Mouse (Mus musculus): Measurements from ENCODE around the gene Rassf2. TPM values are rescaled to one million over a fixed set of nuclear protein-coding genes. Genes with fewer than 3 reads are reported as not detected.
A peak's percentile ranks its signal among the peaks of the same experiment; 100 is the strongest.

The Rassf2 gene
- polyA plus RNA-seq, 1 experiment from 2014 or later = 16.2 TPM

DNA sequence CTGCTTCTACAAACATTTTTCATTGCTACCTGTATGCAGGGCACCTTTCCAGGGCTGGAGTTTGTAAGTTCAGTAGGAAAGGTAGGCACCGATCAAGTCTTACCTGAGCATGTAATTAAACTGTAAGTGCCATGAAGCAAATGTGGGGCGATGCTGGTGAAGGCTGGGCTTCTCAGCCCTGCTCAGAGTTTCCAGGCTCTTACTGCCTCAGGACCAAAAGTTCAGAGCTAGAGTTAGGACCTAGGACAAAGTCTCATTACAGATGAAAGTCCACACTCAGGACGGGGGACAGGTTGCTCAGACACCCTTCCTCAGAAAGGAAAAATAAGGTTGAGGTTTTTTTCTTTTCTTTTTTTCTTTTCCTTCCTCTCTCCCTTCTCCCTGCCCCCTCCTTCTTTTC is 19.4 kb upstream of the Rassf2 start:
- Histone ChIP-seq H3K4me1 (no peaks in the 10 kb centered on the region; the same call in 1 of the 2 replicates), H3K36me3 (peaks cover 7% of the 10 kb centered on the region; the same call in 1 of the 2 replicates), H3K27ac (no peak overlapping the region), H3K9me3 (no peaks in the 10 kb centered on the region), H3K9ac (no peak overlapping the region), H3K4me3 (no peak overlapping the region), H3K27me3 (no peaks in the 10 kb centered on the region), H3K4me2 (no peak overlapping the region)
- no peak for ATAC-seq (ENCODE audit: insufficient number of reproducible peaks, low FRiP score, low TSS enrichment, low read depth)
- WGBS = 63% methylated on average over 3 of the region's 3 CpGs

GRCm38 (mm10) chr2:132048143-132048772 is 18.2 kb upstream of the Rassf2 start:
- Histone ChIP-seq H3K4me3 (no peak overlapping the region), H3K27me3 (no peaks in the 10 kb centered on the region), H3K9me3 (no peaks in the 10 kb centered on the region), H3K4me1 (peaks cover 8% of the 10 kb centered on the region), H3K27ac (no peak overlapping the region), H3K9ac (no peak overlapping the region), H3K4me2 (no peak overlapping the region), H3K36me3 (peaks cover 4% of the 10 kb centered on the region; the same call in 1 of the 2 replicates)
- ATAC-seq (ENCODE audit: insufficient number of reproducible peaks, low FRiP score, low TSS enrichment, low read depth) = no peak
- WGBS = 79% methylated on average over 11 of the region's 11 CpGs

- Histone ChIP-seq H3K4me1 (peaks cover 17% of the 10 kb centered on the region), H3K36me3 (no peaks in the 10 kb centered on the region), H3K4me2 (no peak overlapping the region), H3K9ac (no peak overlapping the region), H3K9me3 (no peaks in the 10 kb centered on the region), H3K4me3 (no peak overlapping the region), H3K27ac (no peak overlapping the region), H3K27me3 (no peaks in the 10 kb centered on the region)
- ATAC-seq (ENCODE audit: insufficient number of reproducible peaks, low FRiP score, low TSS enrichment, low read depth) = no peak
- WGBS = 74% methylated on average over 4 of the region's 4 CpGs
Observed at GRCm38 (mm10) chr2:132047364-132047763, 17.3 kb upstream of the Rassf2 start.

GRCm38 (mm10) chr2:132046659-132047058 is 16.6 kb upstream of the Rassf2 start:
- 94% methylated on average over 4 of the region's 4 CpGs for WGBS
- no peaks in the 10 kb centered on the region for H3K9me3 ChIP-seq
- no peak for ATAC-seq (ENCODE audit: insufficient number of reproducible peaks, low FRiP score, low TSS enrichment, low read depth)
- no peak overlapping the region for H3K27ac ChIP-seq
- no peak overlapping the region for H3K4me3 ChIP-seq
- H3K27me3 ChIP-seq = no peaks in the 10 kb centered on the region
- H3K4me1 ChIP-seq = peaks cover 23% of the 10 kb centered on the region
- H3K9ac ChIP-seq = no peak overlapping the region
- H3K4me2 ChIP-seq = no peak overlapping the region
- H3K36me3 ChIP-seq = no peaks in the 10 kb centered on the region

DNA sequence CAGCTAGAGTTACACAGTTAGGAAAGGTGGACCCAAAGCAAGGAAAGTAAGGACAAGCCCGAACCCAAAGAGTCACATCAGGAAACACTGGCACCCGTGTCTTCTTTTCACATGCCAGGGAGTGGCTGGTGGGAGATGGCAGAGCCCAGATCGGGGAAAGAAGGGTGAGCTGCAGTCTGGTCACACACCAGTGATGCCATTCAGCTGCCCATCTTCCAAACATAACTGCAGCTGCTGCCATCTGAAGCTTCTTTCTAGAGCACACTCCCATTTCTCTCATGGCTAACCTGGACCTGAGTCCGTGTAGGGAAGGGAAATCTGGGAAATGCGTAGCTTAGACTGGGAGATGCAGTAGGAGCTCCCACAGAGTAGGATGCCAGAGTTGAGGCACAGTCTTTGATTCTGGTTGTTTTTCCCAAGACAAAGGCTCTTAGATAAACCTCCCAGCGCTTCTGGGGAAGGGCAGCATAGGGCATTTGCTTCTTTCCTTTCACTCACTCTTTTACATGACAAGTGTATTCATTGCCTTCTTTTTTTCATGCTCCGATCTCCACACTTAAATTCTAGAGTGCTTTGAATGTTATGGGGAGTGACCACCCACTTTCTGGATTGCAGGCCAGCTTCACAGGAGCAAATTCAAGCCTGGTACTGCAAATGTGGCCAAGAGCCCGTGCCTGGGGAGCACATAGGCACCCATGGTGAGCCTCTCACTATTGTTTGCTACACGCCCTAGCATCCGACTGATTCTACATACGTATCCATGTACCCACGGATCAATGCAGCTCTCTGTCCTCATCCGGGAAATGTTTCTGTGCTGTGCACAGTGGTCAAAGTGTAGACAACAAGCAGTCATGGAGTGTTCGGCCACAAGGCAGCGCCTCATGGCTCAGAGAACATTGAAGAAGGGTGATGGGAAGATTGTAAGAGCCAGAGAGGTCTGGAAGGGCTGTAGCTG is 14.5 kb upstream of the Rassf2 start:
- Histone ChIP-seq H3K36me3 (no peaks in the 10 kb centered on the region), H3K4me3 (no peak overlapping the region), H3K27me3 (no peaks in the 10 kb centered on the region), H3K9ac (no peak overlapping the region), H3K9me3 (no peaks in the 10 kb centered on the region; the same call in 1 of the 2 replicates), H3K27ac (no peak overlapping the region), H3K4me2 (no peak overlapping the region), H3K4me1 (peaks cover 23% of the 10 kb centered on the region)
- 83% methylated on average over 15 of the region's 15 CpGs for WGBS
- no peak for ATAC-seq (ENCODE audit: insufficient number of reproducible peaks, low FRiP score, low TSS enrichment, low read depth)

GRCm38 (mm10) chr2:132043101-132043621 is 13.1 kb upstream of the Rassf2 start:
- Histone ChIP-seq H3K27me3 (no peaks in the 10 kb centered on the region), H3K4me3 (no peak overlapping the region), H3K36me3 (no peaks in the 10 kb centered on the region), H3K9me3 (no peaks in the 10 kb centered on the region; the same call in 1 of the 2 replicates), H3K9ac (no peak overlapping the region), H3K27ac (peak overlapping the region; percentile 86), H3K4me1 (peaks cover 23% of the 10 kb centered on the region), H3K4me2 (peak overlapping the region; percentile 36)
- WGBS = 23% methylated on average over 13 of the region's 13 CpGs
- peak; percentile 95 for ATAC-seq (ENCODE audit: insufficient number of reproducible peaks, low FRiP score, low TSS enrichment, low read depth)

- no peak overlapping the region for H3K4me3 ChIP-seq
Observed at GRCm38 (mm10) chr2:132039894-132040293, 9.8 kb upstream of the Rassf2 start.

DNA sequence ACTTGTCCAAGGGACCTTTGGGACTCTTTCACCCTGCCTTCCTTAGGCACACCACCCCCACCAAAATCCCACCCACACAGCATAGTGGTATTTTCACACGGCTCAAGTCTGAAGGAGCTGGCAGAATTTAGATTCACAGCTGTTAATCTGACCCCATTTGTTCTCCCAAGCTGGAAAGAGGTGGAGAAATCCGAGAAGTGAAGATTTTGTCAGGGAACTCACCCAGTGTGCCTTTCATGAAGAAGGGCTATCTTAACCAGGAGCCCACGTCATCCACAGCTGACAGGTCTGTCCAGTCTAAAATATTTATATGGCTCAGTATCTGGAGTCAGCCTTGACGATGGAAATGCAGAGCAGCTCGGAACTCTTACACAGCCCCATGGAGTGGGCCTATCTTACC is 6.3 kb upstream of the Rassf2 start:
- Histone ChIP-seq H3K9me3 (no peaks in the 10 kb centered on the region; the same call in 1 of the 2 replicates), H3K4me1 (peaks cover 6% of the 10 kb centered on the region; the same call in 1 of the 2 replicates), H3K27ac (no peak overlapping the region), H3K36me3 (no peaks in the 10 kb centered on the region), H3K4me2 (no peak overlapping the region), H3K4me3 (no peak overlapping the region), H3K27me3 (no peaks in the 10 kb centered on the region), H3K9ac (no peak overlapping the region)
- 71% methylated on average over 5 of the region's 5 CpGs for WGBS
- ATAC-seq (ENCODE audit: insufficient number of reproducible peaks, low FRiP score, low TSS enrichment, low read depth) = no peak

More at GRCm38 (mm10) chr2:132039894-132040293, 9.8 kb upstream of the Rassf2 start:
- Histone ChIP-seq H3K27me3 (no peaks in the 10 kb centered on the region), H3K4me1 (peaks cover 28% of the 10 kb centered on the region), H3K9ac (no peak overlapping the region), H3K27ac (no peak overlapping the region), H3K36me3 (no peaks in the 10 kb centered on the region), H3K9me3 (no peaks in the 10 kb centered on the region; the same call in 1 of the 2 replicates), H3K4me2 (no peak overlapping the region)
- ATAC-seq (ENCODE audit: insufficient number of reproducible peaks, low FRiP score, low TSS enrichment, low read depth) = no peak
- 49% methylated on average over 7 of the region's 7 CpGs for WGBS

GRCm38 (mm10) chr2:132035470-132035835 is 5.4 kb upstream of the Rassf2 start:
- ATAC-seq (ENCODE audit: insufficient number of reproducible peaks, low FRiP score, low TSS enrichment, low read depth) = no peak
- Histone ChIP-seq H3K27ac (peak overlapping the region; percentile 23), H3K4me1 (peaks cover 15% of the 10 kb centered on the region), H3K36me3 (no peaks in the 10 kb centered on the region), H3K27me3 (no peaks in the 10 kb centered on the region), H3K9me3 (no peaks in the 10 kb centered on the region), H3K4me2 (no peak overlapping the region), H3K4me3 (no peak overlapping the region), H3K9ac (no peak overlapping the region)
- 74% methylated on average over 11 of the region's 11 CpGs for WGBS

DNA sequence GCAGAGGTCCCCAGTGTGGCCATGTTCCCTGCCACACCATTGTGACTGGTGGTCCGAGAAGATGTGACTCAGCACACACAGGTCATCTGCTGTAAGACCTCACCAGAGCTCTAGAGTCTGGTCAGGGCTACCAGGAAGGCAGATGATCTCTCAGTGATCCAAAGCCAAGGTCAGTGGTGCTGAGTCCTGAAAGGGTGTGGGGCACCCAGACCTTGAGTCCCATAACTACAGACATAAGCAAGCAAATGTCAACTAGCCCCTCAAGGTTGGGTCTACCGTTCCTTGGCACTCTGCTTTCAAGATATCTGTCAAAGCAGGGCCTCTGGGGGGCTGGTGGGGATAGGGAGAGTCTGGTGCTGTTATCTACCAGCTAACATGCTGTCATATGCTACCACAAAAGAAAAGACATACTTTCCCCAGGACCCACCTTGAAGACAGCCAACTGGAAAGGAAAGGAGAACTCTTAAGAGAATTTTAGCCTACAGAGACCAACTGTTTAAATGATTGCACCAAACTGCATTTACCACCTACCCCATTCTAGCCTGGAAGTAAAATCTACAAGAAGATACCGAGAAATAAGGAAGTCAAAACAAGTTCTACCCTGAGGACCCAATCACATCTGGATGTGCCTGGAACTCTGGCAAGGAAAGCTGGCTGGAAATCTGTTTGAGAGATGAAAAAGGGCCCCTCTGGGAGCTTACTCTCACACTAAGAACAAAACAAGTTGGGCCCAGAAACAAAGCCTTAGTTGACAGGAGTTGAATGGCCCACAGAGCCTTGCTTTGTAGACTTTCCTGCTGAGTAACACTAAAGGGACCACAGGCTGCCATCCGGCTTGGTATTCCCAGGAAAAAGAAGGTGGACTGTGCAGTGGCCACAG is 4.8 kb upstream of the Rassf2 start:
- no peak for ATAC-seq (ENCODE audit: insufficient number of reproducible peaks, low FRiP score, low TSS enrichment, low read depth)
- Histone ChIP-seq H3K4me3 (no peak overlapping the region), H3K9ac (no peak overlapping the region), H3K36me3 (no peaks in the 10 kb centered on the region), H3K27ac (peak overlapping the region; percentile 23), H3K9me3 (no peaks in the 10 kb centered on the region), H3K4me1 (peaks cover 20% of the 10 kb centered on the region), H3K27me3 (no peaks in the 10 kb centered on the region; the same call in 1 of the 2 replicates), H3K4me2 (no peak overlapping the region)
- WGBS = 67% methylated on average over 4 of the region's 4 CpGs

DNA sequence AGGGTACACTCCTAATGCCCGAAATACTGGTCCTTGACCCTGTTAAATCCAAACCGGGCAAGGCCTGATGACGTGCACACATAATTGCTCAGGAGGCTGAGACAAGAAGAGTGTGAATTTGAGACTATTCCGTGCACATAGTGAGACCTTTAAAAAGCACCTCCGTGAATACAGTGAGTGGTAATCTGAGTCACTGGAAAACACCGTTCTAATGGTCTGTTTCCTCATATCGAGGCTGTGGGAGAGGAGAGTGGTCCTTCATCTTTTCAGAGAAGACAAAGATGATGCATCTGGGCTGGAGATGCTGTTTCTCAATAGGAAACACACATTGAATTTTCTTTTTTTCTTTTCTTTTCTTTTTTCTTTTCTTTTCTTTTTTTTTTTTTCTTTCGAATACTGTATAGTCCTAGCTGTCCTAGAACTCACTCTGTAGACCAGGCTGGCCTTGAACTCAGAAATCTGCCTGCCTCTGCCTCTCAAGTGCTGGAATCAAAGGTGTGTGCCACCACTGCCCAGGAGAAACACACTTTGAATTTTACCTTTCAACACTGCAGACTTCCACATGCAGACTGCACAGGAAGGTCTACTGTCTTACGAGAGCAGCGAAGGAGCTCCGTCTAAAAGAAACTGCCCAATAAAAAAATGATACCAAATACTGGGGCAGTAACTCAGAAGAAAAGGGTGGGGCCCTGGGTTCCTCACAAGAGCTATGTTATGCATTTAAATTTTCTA is 1.5 kb upstream of the Rassf2 start:
- Histone ChIP-seq H3K4me1 (peaks cover 43% of the 10 kb centered on the region), H3K4me2 (0 out of 2 replicates have a peak overlapping the region, but pooled peaks have one; percentile 90)
- WGBS = 66% methylated on average over 11 of the region's 11 CpGs

More for the DNA sequence above, 1.5 kb upstream of the Rassf2 start:
- H3K27ac ChIP-seq = peak overlapping the region; percentile 81; the same call in 1 of the 2 replicates
- no peaks in the 10 kb centered on the region for H3K9me3 ChIP-seq
- ATAC-seq (ENCODE audit: insufficient number of reproducible peaks, low FRiP score, low TSS enrichment, low read depth) = no peak
- no peak overlapping the region for H3K9ac ChIP-seq
- H3K27me3 ChIP-seq = peaks cover 31% of the 10 kb centered on the region
- H3K4me3 ChIP-seq = no peak overlapping the region
- H3K36me3 ChIP-seq = no peaks in the 10 kb centered on the region
